ENCODE assay signal across 15 mouse cellular contexts in the genomic region with DNA sequence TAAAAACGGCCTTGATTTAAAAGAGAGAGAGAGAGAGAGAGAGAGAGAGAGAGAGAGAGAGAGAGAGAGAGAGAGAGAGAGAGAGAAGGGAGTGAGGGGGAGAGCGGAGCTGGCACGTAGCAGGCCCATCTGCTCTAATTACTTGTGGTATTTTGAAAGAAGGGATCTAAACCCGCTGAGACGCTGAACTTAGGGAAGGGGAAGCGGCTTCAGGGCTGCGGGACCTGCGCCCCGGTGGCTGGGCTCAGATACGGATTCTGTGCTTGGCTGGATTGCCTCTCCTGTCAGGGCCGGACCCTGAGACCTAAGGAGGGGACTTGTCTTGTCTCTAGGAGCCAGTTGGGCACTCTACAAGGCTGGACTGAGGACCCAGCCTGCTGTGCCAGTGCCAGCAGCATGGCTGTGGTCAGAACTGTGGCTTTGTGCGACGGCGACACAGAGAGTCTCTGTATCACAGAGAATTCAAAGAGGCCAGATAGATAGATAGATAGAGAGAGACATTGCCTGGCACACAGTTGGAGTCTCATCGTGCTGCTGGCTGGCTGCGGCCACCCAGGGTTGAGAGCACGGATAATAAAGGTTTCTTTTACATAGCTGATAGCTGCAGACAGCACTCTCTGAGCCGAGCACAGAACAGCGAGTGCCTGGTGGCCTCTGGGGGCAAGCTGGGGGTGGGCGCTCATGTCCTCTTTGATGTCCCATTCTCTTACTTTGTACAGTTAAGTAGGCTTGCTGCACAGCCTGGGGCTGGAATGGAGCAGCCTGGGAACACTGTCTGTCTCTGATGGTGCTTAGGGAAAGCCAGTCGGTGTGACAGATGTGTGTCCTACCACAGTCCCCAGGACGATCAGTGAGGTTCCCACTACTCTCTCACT.
DNase-seq lines count a peak whose midpoint lies in the region; ATAC-seq and TF ChIP-seq lines count a peak whose summit lies in the region.
"Had no signal": no experiment of that assay in that cellular context is flagged by ENCODE, and none has a peak within 500 bp of the region (broad histone marks: within the 10 kb centered on the region; RNA-seq: fewer than 3 reads in every experiment).

No protein-coding gene starts in this region.

- H3K4me2 ChIP-seq in forebrain, embryonic 14.5 days (ENCODE audit: low read length), result peak overlapping the region; percentile 38
- no peak overlapping the region for H3K4me2 ChIP-seq in midbrain, postnatal 0 days (ENCODE audit: low read depth, low read length, poor library complexity, severe bottlenecking)
- H3K4me2 ChIP-seq: kidney, embryonic 15.5 days had no signal

- peak overlapping the region; percentile 48; the same call in 1 of the 2 replicates for H3K9ac ChIP-seq in forebrain, embryonic 14.5 days (ENCODE audit: low read length)
- no peak overlapping the region; the same call in 1 of the 2 replicates for H3K9ac ChIP-seq in midbrain, postnatal 0 days (replicated peaks; ENCODE audit: low read length, poor library complexity, severe bottlenecking)
- H3K9ac ChIP-seq: kidney, embryonic 15.5 days had no signal

- H3K4me3 ChIP-seq in left cerebral cortex, adult 2 months, result no peak overlapping the region
- no peak overlapping the region for H3K4me3 ChIP-seq in embryonic facial prominence, embryonic 10.5 days
- H3K4me3 ChIP-seq in forebrain, embryonic 14.5 days (ENCODE audit: low read depth, low read length), result no peak overlapping the region
- no peak overlapping the region for H3K4me3 ChIP-seq in midbrain, postnatal 0 days (ENCODE audit: low read depth, low read length)
- H3K4me3 ChIP-seq: gastrocnemius, adult 2 months; kidney, embryonic 15.5 days had no signal

- peaks cover 59% of the 10 kb centered on the region for H3K4me1 ChIP-seq in embryonic facial prominence, embryonic 10.5 days
- peaks cover 52% of the 10 kb centered on the region for H3K4me1 ChIP-seq in forebrain, embryonic 14.5 days (ENCODE audit: control insufficient read depth, insufficient read depth, low read length)
- peaks cover 18% of the 10 kb centered on the region; the same call in 1 of the 2 replicates for H3K4me1 ChIP-seq in midbrain, postnatal 0 days (ENCODE audit: insufficient read depth, low read length)
- H3K4me1 ChIP-seq: kidney, embryonic 15.5 days had no signal

- no peaks in the 10 kb centered on the region for H3K36me3 ChIP-seq in embryonic facial prominence, embryonic 10.5 days (replicated peaks)
- H3K36me3 ChIP-seq in forebrain, embryonic 14.5 days (ENCODE audit: control insufficient read depth, insufficient read depth, low read length), result 0 out of 2 replicates have a peak, but pooled peaks cover 3% of the 10 kb centered on the region
- H3K36me3 ChIP-seq in midbrain, postnatal 0 days (ENCODE audit: insufficient read depth, low read length), result no peaks in the 10 kb centered on the region
- H3K36me3 ChIP-seq: kidney, embryonic 15.5 days had no signal

- no peak for DNase-seq in left cerebral cortex, adult 2 months (ENCODE audit: extremely low spot score in 1 of 2, low spot score in 2 of 2)
- DNase-seq in left cerebral cortex, adult 11 months (ENCODE audit: low spot score), result no peak
- DNase-seq in embryonic facial prominence, embryonic 10.5 days (ENCODE audit: low spot score), result peak; percentile 24
- peak; percentile 83 for DNase-seq in forebrain, embryonic 14.5 days (ENCODE audit: low spot score)
- peak; percentile 65 for DNase-seq in midbrain, postnatal 0 days (ENCODE audit: low spot score)
- DNase-seq in kidney, postnatal 36 days, result no peak
- DNase-seq in spleen, adult 12 weeks (ENCODE audit: low spot score), result no peak
- DNase-seq in lung, postnatal 10 days, result no peak
- DNase-seq: adrenal gland, adult 2 months; cerebellum, adult 8-10 months; heart, postnatal 10 days; liver; lung, adult 18-20 months had no signal

- no peak for ATAC-seq in forebrain, embryonic 14.5 days
- ATAC-seq in midbrain, postnatal 0 days (ENCODE audit: low FRiP score), result 0 out of 2 replicates have a peak, but pooled peaks have one; percentile 10

- intact Hi-C loops in left cerebral cortex, adult 2 months (cut with DNase I), result loop anchor here (2.0 kb wide), 1 partner anchor 60 kb away; no protein-coding TSS in a partner anchor

- TF ChIP-seq CTCF in left cerebral cortex, adult 2 months (IDR thresholded peaks at IDR 0.05), result no peak
- no peak for TF ChIP-seq CTCF in midbrain, postnatal 0 days (IDR thresholded peaks at IDR 0.05)

- peak overlapping the region; percentile 84 for H3K27ac ChIP-seq in left cerebral cortex, adult 2 months
- H3K27ac ChIP-seq in embryonic facial prominence, embryonic 10.5 days (replicated peaks), result no peak overlapping the region
- H3K27ac ChIP-seq in forebrain, embryonic 14.5 days (ENCODE audit: low read depth, low read length), result peak overlapping the region; percentile 87
- no peak overlapping the region for H3K27ac ChIP-seq in midbrain, postnatal 0 days (ENCODE audit: low read depth, low read length)
- H3K27ac ChIP-seq: gastrocnemius, adult 2 months; kidney, embryonic 15.5 days had no signal

- WGBS in embryonic facial prominence, embryonic 10.5 days, result 21% methylated on average over 22 of the region's 22 CpGs
- 16% methylated on average over 22 of the region's 22 CpGs for WGBS in forebrain, embryonic 14.5 days
- 22% methylated on average over 22 of the region's 22 CpGs for WGBS in midbrain, postnatal 0 days

- peaks cover 54% of the 10 kb centered on the region for H3K27me3 ChIP-seq in embryonic facial prominence, embryonic 10.5 days (replicated peaks; ENCODE audit: low read depth, poor library complexity, severe bottlenecking)
- H3K27me3 ChIP-seq in forebrain, embryonic 14.5 days (replicated peaks; ENCODE audit: control insufficient read depth, insufficient read depth, low read length), result no peaks in the 10 kb centered on the region
- 0 out of 2 replicates have a peak, but pooled peaks cover 4% of the 10 kb centered on the region for H3K27me3 ChIP-seq in midbrain, postnatal 0 days (ENCODE audit: insufficient read depth, low read length)

- H3K9me3 ChIP-seq in embryonic facial prominence, embryonic 10.5 days, result no peaks in the 10 kb centered on the region
- H3K9me3 ChIP-seq in forebrain, embryonic 14.5 days (replicated peaks; ENCODE audit: control insufficient read depth, low read length), result no peaks in the 10 kb centered on the region
- H3K9me3 ChIP-seq in midbrain, postnatal 0 days (ENCODE audit: low read length), result no peaks in the 10 kb centered on the region
- H3K9me3 ChIP-seq: kidney, embryonic 15.5 days had no signal

Comparison
In these comparisons a context has a peak if more than half of its experiments do, and no peak if none do; other contexts are left out.
1. DNase-seq: peak in embryonic facial prominence, embryonic 10.5 days (single experiment), forebrain, embryonic 14.5 days (single experiment) and midbrain, postnatal 0 days (single experiment); none in left cerebral cortex, adult 2 months (0 of 2), left cerebral cortex, adult 11 months (single experiment), kidney, postnatal 36 days (0 of 2), spleen, adult 12 weeks (single experiment) and lung, postnatal 10 days (single experiment).
2. H3K27ac ChIP-seq: peak in left cerebral cortex, adult 2 months (single experiment) and forebrain, embryonic 14.5 days (single experiment); none in embryonic facial prominence, embryonic 10.5 days (single experiment) and midbrain, postnatal 0 days (single experiment).